Mouse (Mus musculus) A20 (cell line): ENCODE measurements around the gene Snrnp70.

Experiments used
- DNase-seq: peaks from one replicate; pipeline ENCODE4 v3.0.0-alpha.2; 2011; ENCODE audit warnings: low read depth, low spot score

The Snrnp70 gene

GRCm38 (mm10) chr7:45409497-45410163 is 14.1 kb upstream of the Snrnp70 start:
- DNase-seq, result no peak

GRCm38 (mm10) chr7:45408949-45409348 is 13.4 kb upstream of the Snrnp70 start:
- no peak for DNase-seq

- no peak for DNase-seq
Measured at GRCm38 (mm10) chr7:45408351-45408750, 12.8 kb upstream of the Snrnp70 start.

- no peak for DNase-seq
Measured at GRCm38 (mm10) chr7:45407836-45408235, 12.3 kb upstream of the Snrnp70 start.

- DNase-seq, result no peak
Measured at GRCm38 (mm10) chr7:45406157-45407156, 10.9 kb upstream of the Snrnp70 start.

- peak; percentile 74 for DNase-seq
Measured at GRCm38 (mm10) chr7:45405091-45406075, 9.8 kb upstream of the Snrnp70 start, which contains the start of gene Kcna7. Gene Kcna7 (plus strand): TSS chr7:45405653.

GRCm38 (mm10) chr7:45403532-45404261 is 8.2 kb upstream of the Snrnp70 start:
- peak; percentile 84 for DNase-seq

GRCm38 (mm10) chr7:45401521-45402085 is 6.1 kb upstream of the Snrnp70 start:
- DNase-seq, result no peak

GRCm38 (mm10) chr7:45396787-45397186 is 1.2 kb upstream of the Snrnp70 start:
- DNase-seq, result no peak

- DNase-seq, result peak; percentile 56
Measured at GRCm38 (mm10) chr7:45396337-45396775, 814 bp upstream of the Snrnp70 start.

GRCm38 (mm10) chr7:45395129-45395541 is 407 bp downstream of the Snrnp70 start:
- DNase-seq, result no peak

- no peak for DNase-seq
Measured at GRCm38 (mm10) chr7:45386077-45386476, 9.5 kb downstream of the Snrnp70 start.

GRCm38 (mm10) chr7:45376057-45376456 is 19.5 kb downstream of the Snrnp70 start:
- no peak for DNase-seq

GRCm38 (mm10) chr7:45374620-45375019 is 20.9 kb downstream of the Snrnp70 start:
- DNase-seq, result no peak

GRCm38 (mm10) chr7:45372371-45372770 is 23.2 kb downstream of the Snrnp70 start:
- DNase-seq, result no peak

- peak; percentile 90 for DNase-seq
Measured at GRCm38 (mm10) chr7:45370475-45371311, 24.8 kb downstream of the Snrnp70 start, which contains the start of gene Lin7b. Gene Lin7b (minus strand): TSS chr7:45370583.

- DNase-seq, result no peak
Measured at GRCm38 (mm10) chr7:45369836-45370474, 25.6 kb downstream of the Snrnp70 start.

GRCm38 (mm10) chr7:45369022-45369745 is 26.4 kb downstream of the Snrnp70 start:
- DNase-seq, result no peak
